Mouse (Mus musculus) neutrophil, adult 5-6 weeks (primary cell): ENCODE results near the gene Fbxo8. TPM values are rescaled to one million over a fixed set of nuclear protein-coding genes. Genes with fewer than 3 reads are reported as not detected.

ENCODE experiments used
- ATAC-seq: fragments of 151-379, 151-347 bp; 2 replicates; pipeline ENCODE4 v1.8.0; 2017; ENCODE audit warnings: mild to moderate bottlenecking, moderate TSS enrichment; ENCODE audit not compliant: insufficient number of reproducible peaks, poor library complexity, low FRiP score, severe bottlenecking; ENCODE audit errors: extremely low read depth
- total RNA-seq: library from RNA; stranded (forward); fragments of 200-1000 nt; gene quantifications from 2 replicates; pipeline ENCODE4 v1.2.3, GENCODE M21; 2017

Gene Fbxo8
- 24.1 and 25.1 TPM in 2 replicates for total RNA-seq

- ATAC-seq = peak; percentile 69
Measured at GRCm38 (mm10) chr8:56550558-56551360, at the start of gene Fbxo8, which contains the start of gene Cep44. Gene Fbxo8 (plus strand): TSS chr8:56551090. Gene Cep44 (minus strand): TSS chr8:56551047.

GRCm38 (mm10) chr8:56501911-56502310 lies 49.0 kb upstream of the Fbxo8 start:
- ATAC-seq = no peak

- no peak for ATAC-seq
Measured at GRCm38 (mm10) chr8:56508318-56508951, 42.5 kb upstream of the Fbxo8 start.

GRCm38 (mm10) chr8:56508952-56509479 lies 41.9 kb upstream of the Fbxo8 start:
- ATAC-seq = no peak

- ATAC-seq = no peak
Measured at GRCm38 (mm10) chr8:56518848-56519247, 32.0 kb upstream of the Fbxo8 start.

GRCm38 (mm10) chr8:56520249-56520648 lies 30.6 kb upstream of the Fbxo8 start:
- ATAC-seq = no peak

- no peak for ATAC-seq
Measured at GRCm38 (mm10) chr8:56521051-56521450, 29.8 kb upstream of the Fbxo8 start.

GRCm38 (mm10) chr8:56528869-56529268 lies 22.0 kb upstream of the Fbxo8 start:
- ATAC-seq = no peak

- peak; percentile 44; the same call in 1 of the 2 replicates for ATAC-seq
Measured at GRCm38 (mm10) chr8:56530359-56530758, 20.5 kb upstream of the Fbxo8 start.

- ATAC-seq = no peak
Measured at GRCm38 (mm10) chr8:56540706-56541105, 10.2 kb upstream of the Fbxo8 start.

- ATAC-seq = no peak
Measured at GRCm38 (mm10) chr8:56547866-56548265, 3.0 kb upstream of the Fbxo8 start.

- peak; percentile 97 for ATAC-seq
Measured at GRCm38 (mm10) chr8:56551361-56551852, 517 bp downstream of the Fbxo8 start.

GRCm38 (mm10) chr8:56552045-56552444 lies 1.2 kb downstream of the Fbxo8 start:
- no peak for ATAC-seq

GRCm38 (mm10) chr8:56552551-56553103 lies 1.7 kb downstream of the Fbxo8 start:
- no peak for ATAC-seq

- no peak for ATAC-seq
Measured at GRCm38 (mm10) chr8:56564399-56565047, 13.6 kb downstream of the Fbxo8 start.

- no peak for ATAC-seq
Measured at GRCm38 (mm10) chr8:56566856-56567255, 16.0 kb downstream of the Fbxo8 start.

- ATAC-seq = no peak
Measured at GRCm38 (mm10) chr8:56580918-56581317, 30.0 kb downstream of the Fbxo8 start.

- no peak for ATAC-seq
Measured at GRCm38 (mm10) chr8:56582841-56583240, 32.0 kb downstream of the Fbxo8 start.

- no peak for ATAC-seq
Measured at GRCm38 (mm10) chr8:56589004-56589403, 38.1 kb downstream of the Fbxo8 start.
